Mouse (Mus musculus): ENCODE results near the gene Tm4sf5.
"Not testable (repeated sequence)": the region's sequence is repeated elsewhere in the genome, so short reads cannot be mapped to it uniquely, and the experiment has no call there.

The Tm4sf5 gene

DNA sequence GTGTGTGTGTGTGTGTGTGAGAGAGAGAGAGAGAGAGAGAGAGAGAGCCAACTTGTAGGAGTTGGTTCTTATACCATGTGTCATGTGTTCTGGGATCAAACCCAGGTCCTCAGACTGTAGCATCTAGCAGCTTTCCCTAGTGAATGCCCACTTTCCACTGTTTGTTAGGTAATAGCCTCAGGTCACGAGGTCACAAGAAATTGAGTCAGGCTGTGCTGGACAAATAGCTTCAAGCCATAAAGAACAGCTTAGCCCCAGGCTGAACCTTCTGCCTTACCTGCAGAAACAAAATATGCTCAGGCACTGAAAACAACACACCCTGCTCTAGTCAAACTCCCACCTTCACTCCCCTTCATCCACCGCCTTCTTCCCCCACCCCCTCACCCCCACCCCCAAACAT is 6.2 kb downstream of the Tm4sf5 start:
- no peak for DNase-seq

DNA sequence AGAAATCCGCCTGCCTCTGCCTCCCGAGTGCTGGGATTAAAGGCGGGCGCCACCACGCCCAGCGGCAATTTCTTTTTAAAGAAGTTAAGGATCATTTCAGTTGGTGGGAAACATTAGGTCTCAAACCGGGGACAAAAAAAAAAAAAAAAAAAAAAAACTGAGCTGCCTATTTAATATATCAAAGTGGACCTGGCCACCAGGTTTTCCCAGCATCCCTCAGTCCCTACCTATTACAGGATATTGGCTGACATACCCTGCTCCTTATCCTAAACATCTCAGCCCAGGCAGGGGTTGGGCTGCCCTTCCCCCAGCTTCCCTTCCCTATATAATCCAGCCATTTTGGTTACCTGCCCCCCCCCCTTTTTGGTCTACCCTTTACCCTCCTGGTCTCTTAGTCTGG is 6.8 kb downstream of the Tm4sf5 start:
- no peak for DNase-seq

- DNase-seq = no peak
These were observed 7.8 kb downstream of the Tm4sf5 start for GRCm38 (mm10) chr11:70512709-70513342.

- no peak for DNase-seq
These were observed 8.5 kb downstream of the Tm4sf5 start for GRCm38 (mm10) chr11:70513520-70513919.

DNA sequence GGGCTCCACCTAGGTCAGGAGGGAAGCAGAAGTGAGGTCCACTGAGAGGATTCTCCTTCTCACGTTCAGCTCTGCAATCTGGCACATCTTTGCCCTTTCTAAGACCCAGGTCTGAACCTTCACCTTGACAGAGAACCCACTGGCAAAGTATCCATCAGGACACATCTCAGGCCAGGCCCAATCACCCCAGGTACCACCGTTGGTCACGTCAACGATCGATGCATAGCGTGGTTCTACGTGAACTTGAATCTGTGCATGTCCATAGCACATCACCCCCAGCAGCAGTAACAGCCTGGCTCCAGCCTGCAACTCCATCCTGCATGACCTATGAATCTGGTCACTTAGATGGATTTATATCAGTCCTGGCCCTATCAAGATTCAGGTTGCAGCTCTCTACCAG is 9.2 kb downstream of the Tm4sf5 start, which contains the start of gene Vmo1:
Gene Vmo1 (minus strand): TSS at position 329 of the 400 bp plus-strand sequence.
- no peak for DNase-seq

- DNase-seq = peak; percentile 54 to 71
These were observed 11.3 kb downstream of the Tm4sf5 start for GRCm38 (mm10) chr11:70516352-70516751.

GRCm38 (mm10) chr11:70518436-70518835 is 13.4 kb downstream of the Tm4sf5 start:
- no peak for DNase-seq

DNA sequence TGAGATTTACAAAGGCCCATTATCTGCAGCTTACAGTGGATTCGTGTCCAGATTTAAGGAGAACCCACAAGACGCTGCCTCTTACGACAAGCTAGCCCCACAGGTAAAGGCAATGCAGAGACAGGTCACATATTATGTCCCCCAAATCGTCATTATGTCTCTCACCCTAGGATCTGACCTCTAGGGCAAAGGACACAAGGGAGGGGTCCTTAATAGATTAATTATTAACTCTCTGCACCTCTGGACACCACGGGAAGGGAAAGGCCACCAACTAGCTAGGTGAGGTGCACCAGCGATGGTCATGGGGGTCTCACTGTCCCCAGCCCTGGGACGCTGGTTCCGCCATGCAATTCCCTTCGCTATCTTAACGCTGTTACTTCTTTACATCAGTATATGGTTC is 13.9 kb downstream of the Tm4sf5 start, which contains the start of gene Gltpd2:
Gene Gltpd2 (plus strand): TSS at position 274 of the 400 bp plus-strand sequence.
- no peak for DNase-seq

DNA sequence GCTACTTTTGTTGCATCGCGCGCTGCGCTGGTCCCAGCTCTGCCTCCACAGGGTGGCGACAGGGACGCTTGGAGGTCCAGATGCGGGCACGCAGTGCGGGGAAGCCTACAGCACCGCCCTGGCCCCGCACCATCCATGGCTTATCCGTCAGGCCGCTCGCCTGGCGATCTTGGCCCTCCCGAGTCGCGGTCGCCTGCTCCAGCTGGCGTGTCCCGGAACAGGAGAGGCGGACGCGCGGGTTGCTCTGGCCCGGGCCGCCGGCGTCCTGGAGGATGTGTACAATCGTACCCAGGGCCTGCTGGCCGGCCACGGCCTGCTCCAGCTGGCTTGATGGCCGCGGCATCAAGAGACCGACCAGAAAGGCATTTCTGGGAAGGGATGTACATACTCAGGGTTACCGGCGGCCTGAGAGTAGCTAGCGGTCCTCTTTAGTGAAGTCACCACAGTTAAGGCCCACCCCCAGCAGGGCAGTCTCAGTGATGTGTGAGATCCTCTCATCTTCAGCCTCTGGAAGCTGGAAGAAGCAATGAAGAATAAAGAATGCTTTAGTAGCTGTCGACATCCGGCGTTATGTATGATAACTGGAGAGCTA is 15.2 kb downstream of the Tm4sf5 start:
- peak; percentile 61 to 62 for DNase-seq

DNA sequence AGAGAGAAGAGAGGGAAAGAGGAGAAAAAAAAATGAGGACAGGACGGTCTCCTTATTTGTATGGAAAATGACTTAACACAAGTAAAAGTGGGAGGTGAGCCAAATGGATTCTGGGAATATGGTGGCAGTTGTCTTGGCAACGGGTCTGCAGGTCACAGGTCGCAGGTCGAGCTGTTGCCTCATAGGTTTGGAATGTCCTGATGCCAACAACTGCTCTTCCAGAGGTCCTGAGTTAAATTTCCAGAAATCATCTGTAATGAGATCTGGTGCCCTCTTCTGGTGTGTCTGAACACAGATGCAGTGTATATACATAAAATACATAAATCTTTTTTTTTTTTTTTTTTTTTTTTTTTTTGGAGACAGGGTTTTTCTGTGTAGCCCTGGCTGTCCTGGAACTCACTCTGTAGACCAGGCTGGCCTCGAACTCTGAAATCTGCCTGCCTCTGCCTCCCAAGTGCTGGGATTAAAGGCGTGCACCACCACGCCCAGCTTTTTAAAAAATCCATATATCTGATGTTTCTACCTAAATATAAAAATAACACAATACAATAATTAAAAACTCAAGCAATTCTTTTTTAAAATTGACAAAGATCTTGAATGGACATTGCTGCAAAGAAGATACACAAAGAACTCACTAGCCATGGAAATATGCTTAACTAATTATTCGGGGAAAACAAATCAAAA is 18.4 kb downstream of the Tm4sf5 start:
- DNase-seq = not testable (repeated sequence)

GRCm38 (mm10) chr11:70524782-70525181 is 19.7 kb downstream of the Tm4sf5 start:
- no peak for DNase-seq

- peak; percentile 91 to 95 for DNase-seq
These were observed 20.2 kb downstream of the Tm4sf5 start, which contains the start of gene Psmb6 for GRCm38 (mm10) chr11:70525184-70525678. Psmb6 (plus strand) TSS chr11:70525367.

DNA sequence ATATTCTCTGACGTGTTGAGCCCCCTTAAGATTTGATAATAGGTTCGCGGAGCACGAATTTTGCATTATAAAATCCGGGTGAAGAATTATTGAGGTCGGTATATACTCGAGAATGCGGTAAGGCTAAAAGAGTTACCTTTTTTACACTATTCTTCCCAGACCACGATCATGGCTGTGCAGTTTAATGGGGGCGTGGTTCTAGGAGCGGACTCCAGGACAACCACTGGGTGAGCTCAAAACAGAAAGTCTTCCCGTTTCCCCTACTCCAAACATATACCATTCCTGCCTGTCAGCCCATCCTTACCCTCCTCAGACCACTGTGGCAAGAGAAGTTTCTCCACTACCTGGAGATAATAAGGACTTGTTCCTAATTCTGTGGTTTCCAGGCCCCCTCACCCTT is 20.7 kb downstream of the Tm4sf5 start:
- no peak for DNase-seq

DNA sequence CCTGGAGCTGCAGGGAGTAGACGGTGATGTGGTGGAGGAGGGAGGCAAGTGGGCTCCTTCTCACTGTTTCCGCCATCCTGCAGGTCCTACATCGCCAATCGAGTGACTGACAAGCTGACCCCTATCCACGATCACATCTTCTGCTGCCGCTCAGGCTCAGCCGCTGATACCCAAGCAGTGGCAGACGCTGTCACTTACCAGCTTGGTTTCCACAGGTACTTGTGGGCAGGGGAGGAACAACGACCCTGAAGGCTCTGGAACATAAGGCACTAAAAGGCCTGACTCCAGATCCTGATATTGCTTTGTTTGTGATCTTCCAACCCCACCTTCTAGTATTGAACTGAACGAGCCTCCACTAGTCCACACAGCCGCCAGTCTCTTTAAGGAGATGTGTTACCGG is 21.2 kb downstream of the Tm4sf5 start:
- no peak for DNase-seq

GRCm38 (mm10) chr11:70528610-70529009 is 23.6 kb downstream of the Tm4sf5 start:
- no peak for DNase-seq

- DNase-seq = not testable (repeated sequence)
These were observed 26.0 kb downstream of the Tm4sf5 start for GRCm38 (mm10) chr11:70531065-70531464.

DNA sequence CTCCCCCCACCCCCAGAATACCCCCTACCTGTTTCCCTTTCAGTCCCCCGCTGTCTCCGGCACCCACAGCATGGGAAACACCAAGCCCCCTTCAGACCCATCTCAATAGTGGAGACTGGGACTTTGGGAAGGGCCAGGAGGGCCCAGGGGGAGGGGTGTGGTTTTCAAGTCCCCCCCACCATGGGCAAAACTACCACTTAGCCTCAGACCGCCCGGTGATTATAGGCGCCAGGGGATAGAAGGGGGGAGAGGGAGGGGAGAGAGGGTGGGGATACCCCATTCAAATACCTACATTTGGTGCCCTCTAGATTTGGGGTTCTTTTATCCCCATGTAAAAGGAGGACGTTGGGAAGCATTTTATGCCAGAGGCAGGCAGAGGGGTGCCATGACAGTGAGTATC is 27.8 kb downstream of the Tm4sf5 start, which contains the start of gene Gm40193:
Gene Gm40193 (minus strand): TSS at position 101 of the 400 bp plus-strand sequence.
- no peak for DNase-seq

DNA sequence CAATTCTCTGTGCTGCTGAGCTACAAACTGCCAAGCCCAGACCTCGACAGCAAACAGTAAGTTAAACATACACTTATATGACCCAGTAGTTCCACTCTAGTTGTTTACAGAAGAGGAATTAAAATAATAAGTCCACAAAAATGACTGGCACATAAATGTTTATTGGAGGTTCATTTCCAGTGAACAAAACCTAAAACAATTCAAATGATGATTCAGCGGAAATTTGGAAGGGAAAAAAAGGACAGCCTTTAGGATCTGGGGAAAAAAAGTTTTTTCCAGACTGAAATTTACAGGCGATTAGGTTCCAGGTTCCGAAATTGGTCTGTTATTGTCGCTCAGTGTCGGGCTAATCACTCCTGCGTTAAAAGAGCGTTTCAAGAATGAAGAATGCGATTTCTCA is 34.4 kb downstream of the Tm4sf5 start:
- DNase-seq = no peak

GRCm38 (mm10) chr11:70539877-70540587 is 35.0 kb downstream of the Tm4sf5 start, which contains the start of gene Pld2:
Pld2 (plus strand) TSS chr11:70540064.
- DNase-seq = peak; percentile 79 to 81

GRCm38 (mm10) chr11:70540928-70541327 is 35.9 kb downstream of the Tm4sf5 start:
- DNase-seq = no peak

DNA sequence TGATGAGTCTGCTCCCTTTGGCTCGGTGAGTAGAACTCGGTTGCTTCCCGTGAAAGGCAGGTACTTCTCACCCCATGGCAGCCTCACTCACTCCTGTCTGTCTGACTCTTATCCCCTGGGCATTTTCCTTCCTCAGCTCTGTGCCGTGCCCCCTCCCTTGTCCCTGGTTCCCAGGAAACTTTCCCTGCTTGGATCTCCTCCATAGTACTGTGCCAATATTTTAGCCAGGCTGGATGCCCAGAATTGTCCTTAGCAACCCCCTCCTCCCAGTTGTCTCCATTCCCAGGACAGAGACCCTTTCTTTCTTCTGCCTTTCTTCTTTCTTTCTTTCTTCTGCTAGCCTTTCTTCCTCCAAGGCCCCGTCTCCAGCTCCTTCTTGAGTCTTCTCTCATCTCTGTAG is 36.4 kb downstream of the Tm4sf5 start:
- DNase-seq = peak; percentile 41 to 51

- DNase-seq = no peak
These were observed 39.5 kb downstream of the Tm4sf5 start for GRCm38 (mm10) chr11:70544496-70544895.

DNA sequence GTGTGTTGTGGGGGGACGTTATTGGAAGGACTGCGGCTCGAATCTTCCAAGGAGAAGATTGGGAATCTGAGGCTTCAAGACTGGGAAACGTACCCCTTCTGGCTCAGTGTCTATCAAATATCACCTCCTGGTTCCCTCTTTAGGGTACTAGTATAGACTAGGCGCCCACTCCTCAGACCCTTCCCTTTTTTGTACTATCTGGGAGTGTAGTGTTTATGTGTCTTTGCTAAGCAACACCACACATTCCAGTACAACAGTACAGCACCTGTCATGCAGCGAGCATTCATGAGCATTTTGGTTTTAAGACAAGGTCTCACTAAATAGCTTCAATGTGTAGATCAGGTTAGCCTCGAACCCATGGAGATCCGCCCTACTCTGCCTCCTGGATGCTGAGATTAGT is 46.5 kb downstream of the Tm4sf5 start:
- DNase-seq = no peak
